Mouse (Mus musculus) C2C12 (cell line): ENCODE data around the gene Stk38. TPM values are rescaled to one million over a fixed set of nuclear protein-coding genes. Genes with fewer than 3 reads are reported as not detected.

ENCODE experiments used
- H3K27me3 ChIP-seq: one replicate; pipeline ENCODE4 v1.6.1; 2011; ENCODE audit not compliant: control insufficient read depth, insufficient read depth, insufficient read length
- H3K36me3 ChIP-seq: one replicate; pipeline ENCODE4 v1.6.1; 2011; ENCODE audit not compliant: control insufficient read depth, insufficient read depth
- H3K4me3 ChIP-seq: one replicate; pipeline ENCODE4 v1.5.1; 2011; ENCODE audit warnings: mild to moderate bottlenecking, control low read depth; ENCODE audit not compliant: poor library complexity, insufficient read depth, severe bottlenecking
- H3K79me2 ChIP-seq: one replicate; pipeline ENCODE4 v1.6.1; 2011; ENCODE audit not compliant: control insufficient read depth, insufficient read depth
- H3K79me3 ChIP-seq: one replicate; pipeline ENCODE4 v1.6.1; 2011; ENCODE audit warnings: low read depth, control low read depth
- H3ac ChIP-seq: one replicate; pipeline ENCODE3; 2011; ENCODE audit warnings: low read depth; ENCODE audit not compliant: control insufficient read depth, insufficient read length
- CEBPB ChIP-seq: IDR thresholded peaks from one replicate; pipeline ENCODE4 v1.6.1; 2011; ENCODE audit warnings: low read depth, mild to moderate bottlenecking, control low read depth, moderate library complexity
- CTCF ChIP-seq: IDR thresholded peaks from one replicate; pipeline ENCODE4 v1.5.1; 2011; ENCODE audit not compliant: control insufficient read depth, insufficient read depth, insufficient read length
- FOSL1 ChIP-seq: IDR thresholded peaks from one replicate; pipeline ENCODE4 v1.8.0; 2011; ENCODE audit warnings: mild to moderate bottlenecking, low read length; ENCODE audit not compliant: poor library complexity, insufficient read depth, severe bottlenecking
- MAX ChIP-seq: IDR thresholded peaks from one replicate; pipeline ENCODE4 v1.6.1; 2011; ENCODE audit warnings: mild to moderate bottlenecking, control low read depth
- MYOD1 ChIP-seq: IDR thresholded peaks from one replicate; pipeline ENCODE4 v1.6.1; 2011; ENCODE audit warnings: low read depth; ENCODE audit not compliant: control insufficient read depth, insufficient read length
- MYOG ChIP-seq: IDR thresholded peaks from one replicate; pipeline ENCODE4 v1.6.1; 2011; ENCODE audit not compliant: control insufficient read depth, insufficient read length; ENCODE audit errors: extremely low read depth
- USF1 ChIP-seq: IDR thresholded peaks from one replicate; pipeline ENCODE4 v1.6.1; 2011; ENCODE audit warnings: low read depth, mild to moderate bottlenecking, control low read depth, moderate library complexity
- polyA plus RNA-seq: library from polyadenylated mRNA; unstranded; fragments of >200 nt; fragmentation: generic; extraction: Trizol; gene quantifications from one replicate; pipeline ENCODE4 v1.2.1, GENCODE M21; 2012; ENCODE audit warnings: missing spikeins

The Stk38 gene
- polyA plus RNA-seq, 1 experiment = 19.2 TPM

DNA sequence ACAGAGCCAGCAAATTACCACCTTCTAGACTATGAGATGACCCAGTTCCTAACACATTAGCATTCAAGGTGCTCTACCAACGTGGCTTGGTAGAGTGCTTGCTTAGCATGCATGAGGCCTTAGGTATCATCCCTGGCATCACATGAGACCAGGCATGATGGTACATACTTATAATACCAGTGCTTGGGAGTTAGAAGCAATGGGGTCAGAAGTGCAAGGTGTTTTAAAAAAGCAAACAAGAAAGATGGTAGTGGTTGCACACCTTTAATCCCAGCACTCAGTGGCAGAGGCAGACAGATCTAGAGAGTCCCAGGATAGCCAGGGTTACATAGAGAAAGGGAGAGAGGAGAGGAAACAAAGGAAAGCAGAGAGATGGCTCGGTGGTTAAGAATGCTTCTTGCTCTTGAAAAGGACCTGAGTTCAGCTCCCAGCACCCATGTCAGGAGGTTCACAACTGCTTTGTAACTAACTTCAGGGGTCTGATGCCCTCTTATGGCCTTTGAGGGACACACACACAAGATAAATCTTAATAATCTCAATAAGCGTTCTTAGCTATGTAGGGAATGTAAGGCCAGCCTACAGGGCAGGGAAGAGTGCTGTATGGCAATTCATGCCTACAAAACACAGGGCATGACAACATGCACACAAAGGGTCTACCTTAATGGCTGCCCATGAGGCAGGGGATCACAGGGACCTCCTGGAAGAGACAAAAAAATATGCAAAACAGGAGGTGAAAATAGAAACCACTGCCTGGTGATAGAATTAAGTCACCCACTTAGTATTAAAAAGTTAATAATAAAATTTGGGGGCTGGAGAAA, 40.1 kb upstream of the Stk38 start:
- no peak for TF ChIP-seq CTCF
- TF ChIP-seq USF1 = no peak
- no peak for TF ChIP-seq MAX
- TF ChIP-seq CEBPB = no peak
- no peak for TF ChIP-seq MYOG
- TF ChIP-seq FOSL1 = no peak
- TF ChIP-seq MYOD1 = no peak
- H3ac ChIP-seq = no peak overlapping the region
- H3K79me3 ChIP-seq = peaks cover 5% of the 10 kb centered on the region
- peaks cover 47% of the 10 kb centered on the region for H3K36me3 ChIP-seq
- peaks cover 17% of the 10 kb centered on the region for H3K79me2 ChIP-seq
- H3K4me3 ChIP-seq = no peak overlapping the region
- no peaks in the 10 kb centered on the region for H3K27me3 ChIP-seq

DNA sequence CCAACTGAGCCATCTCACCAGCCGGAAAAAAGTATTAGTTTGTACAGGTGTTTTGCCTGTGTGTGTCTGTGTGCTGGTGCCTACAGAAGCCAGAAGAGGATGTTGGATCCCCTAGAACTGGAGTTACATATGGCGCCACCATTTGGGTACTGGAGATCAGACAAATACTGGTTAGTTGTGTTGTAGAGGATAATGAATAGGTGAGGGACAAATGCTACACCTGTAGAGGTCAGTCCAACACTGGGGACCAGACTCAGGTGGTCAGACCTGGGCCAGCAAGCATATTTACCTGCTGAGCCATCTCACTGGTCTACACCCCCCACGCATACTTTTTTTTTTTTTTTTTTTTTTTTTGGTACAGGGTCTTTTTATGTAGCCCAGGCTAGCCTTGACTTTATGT, 39.1 kb upstream of the Stk38 start:
- Histone ChIP-seq H3K79me2 (peaks cover 28% of the 10 kb centered on the region), H3ac (no peak overlapping the region), H3K4me3 (no peak overlapping the region), H3K36me3 (peaks cover 58% of the 10 kb centered on the region), H3K79me3 (peaks cover 7% of the 10 kb centered on the region), H3K27me3 (no peaks in the 10 kb centered on the region)
- no peak for TF ChIP-seq MYOG
- no peak for TF ChIP-seq CEBPB
- no peak for TF ChIP-seq FOSL1
- TF ChIP-seq MAX = no peak
- TF ChIP-seq MYOD1 = no peak
- no peak for TF ChIP-seq CTCF
- no peak for TF ChIP-seq USF1

DNA sequence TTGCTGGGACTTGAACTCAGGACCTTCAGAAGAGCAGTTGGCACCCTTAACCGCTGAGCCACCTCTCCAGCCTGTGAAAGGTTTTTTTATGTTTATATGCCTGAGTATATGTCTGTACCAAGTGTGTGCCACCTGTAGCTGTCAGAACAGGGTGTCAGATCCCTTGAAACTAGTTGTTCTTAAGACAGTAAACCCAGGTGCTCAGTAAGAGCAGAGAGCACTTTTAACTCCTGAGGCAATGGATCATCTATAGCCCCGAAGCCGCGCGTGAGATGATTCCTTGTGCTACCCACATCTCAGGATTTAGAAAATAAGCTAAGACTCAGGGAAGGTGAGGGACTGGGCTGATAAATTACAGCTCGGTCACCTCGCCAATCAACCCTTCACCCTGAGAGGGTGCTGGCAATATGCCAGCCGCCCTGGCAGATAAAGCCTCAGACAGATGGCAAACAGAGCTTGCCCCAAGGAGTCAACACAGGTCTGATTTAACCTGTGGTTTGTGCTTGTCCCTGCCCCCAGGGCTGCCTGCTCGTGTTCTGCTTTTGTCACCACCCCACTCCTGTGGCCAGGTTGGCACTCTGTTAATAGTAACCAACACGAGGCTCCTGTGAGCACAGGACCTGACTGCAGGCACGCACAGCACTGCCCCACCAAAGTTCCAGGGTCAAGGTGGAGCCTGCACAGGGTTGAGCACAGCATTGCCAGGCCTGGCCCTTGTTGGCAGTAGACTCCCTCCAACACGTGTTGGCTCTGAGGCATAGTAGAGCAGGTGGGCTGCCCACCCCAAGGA, 38.1 kb upstream of the Stk38 start:
- H3K36me3 ChIP-seq = peaks cover 64% of the 10 kb centered on the region
- H3K27me3 ChIP-seq = no peaks in the 10 kb centered on the region
- H3K4me3 ChIP-seq = no peak overlapping the region
- peaks cover 35% of the 10 kb centered on the region for H3K79me2 ChIP-seq
- TF ChIP-seq MAX = no peak
- no peak for TF ChIP-seq USF1
- no peak for TF ChIP-seq MYOD1
- TF ChIP-seq MYOG = no peak
- TF ChIP-seq FOSL1 = no peak
- TF ChIP-seq CEBPB = no peak
- TF ChIP-seq CTCF = no peak
- H3ac ChIP-seq = no peak overlapping the region
- peaks cover 10% of the 10 kb centered on the region for H3K79me3 ChIP-seq

DNA sequence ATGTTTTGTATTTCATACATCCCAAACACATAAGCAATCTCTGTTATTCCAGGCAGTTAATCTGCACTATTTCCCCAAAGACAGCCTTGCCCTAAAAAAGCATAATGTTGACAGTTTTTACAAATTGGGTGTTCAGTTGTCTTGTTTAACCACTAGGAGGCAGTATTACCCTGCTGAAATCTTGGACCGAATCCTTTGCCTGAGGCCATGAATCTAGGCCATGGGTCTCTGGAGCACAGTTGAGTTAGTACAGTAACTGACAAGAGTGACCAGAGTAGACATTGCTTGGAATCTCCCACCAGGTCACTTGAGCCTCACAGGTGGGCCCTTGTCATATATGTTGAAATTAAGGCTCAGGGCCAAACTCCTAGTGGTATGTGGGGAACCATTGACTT, 37.1 kb upstream of the Stk38 start:
- Histone ChIP-seq H3ac (no peak overlapping the region), H3K79me3 (peaks cover 18% of the 10 kb centered on the region), H3K36me3 (peaks cover 74% of the 10 kb centered on the region), H3K4me3 (no peak overlapping the region), H3K27me3 (no peaks in the 10 kb centered on the region), H3K79me2 (peaks cover 46% of the 10 kb centered on the region)
- TF ChIP-seq FOSL1 (no peak), MAX (no peak), MYOD1 (no peak), MYOG (no peak), CTCF (no peak), CEBPB (no peak), USF1 (no peak)

DNA sequence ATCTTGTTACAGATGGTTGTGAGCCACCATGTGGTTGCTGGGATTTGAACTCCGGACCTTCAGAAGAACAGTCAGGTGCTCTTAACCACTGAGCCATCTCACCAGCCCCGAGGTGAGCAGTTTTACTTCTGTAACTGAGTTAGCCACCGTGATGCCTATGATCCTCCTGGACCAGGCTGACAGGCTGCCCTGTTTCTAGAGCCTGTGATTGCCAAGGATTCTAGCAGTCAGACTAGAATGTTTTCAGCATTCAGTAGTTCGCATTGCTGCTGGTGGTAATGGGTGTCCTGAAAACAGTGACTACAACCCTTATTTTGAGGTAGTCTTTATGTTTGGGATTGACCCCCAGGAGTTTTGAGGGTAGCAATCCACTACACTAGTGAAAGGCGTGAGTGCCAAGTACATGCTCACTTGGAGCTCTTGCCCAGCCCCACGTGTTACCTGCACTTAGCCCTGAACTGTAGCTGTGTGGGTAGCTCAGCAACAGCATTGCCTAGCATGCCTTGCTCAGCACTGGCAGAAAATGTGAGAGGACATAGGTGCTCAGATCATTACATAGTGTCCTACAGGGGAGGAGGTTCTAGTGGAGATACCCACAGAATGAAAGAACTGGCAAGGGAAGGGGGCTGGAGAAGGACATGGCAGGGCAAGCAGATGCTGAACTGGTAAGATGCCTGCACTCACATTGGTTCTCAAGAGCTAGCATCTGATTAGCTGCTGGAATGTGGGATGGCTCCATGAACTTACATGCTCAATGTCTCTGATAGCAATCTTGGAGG, 36.5 kb upstream of the Stk38 start:
- no peak for TF ChIP-seq FOSL1
- TF ChIP-seq CEBPB = no peak
- H3K27me3 ChIP-seq = no peaks in the 10 kb centered on the region
- peaks cover 24% of the 10 kb centered on the region for H3K79me3 ChIP-seq
- H3ac ChIP-seq = no peak overlapping the region
- H3K79me2 ChIP-seq = peaks cover 51% of the 10 kb centered on the region
- H3K36me3 ChIP-seq = peaks cover 80% of the 10 kb centered on the region
- no peak overlapping the region for H3K4me3 ChIP-seq
